Mouse (Mus musculus): ENCODE results near the gene Zcchc18. TPM values are rescaled to one million over a fixed set of nuclear protein-coding genes. Genes with fewer than 3 reads are reported as not detected.
A peak's percentile ranks its signal among the peaks of the same experiment; 100 is the strongest.
"Not testable (repeated sequence)": the region's sequence is repeated elsewhere in the genome, so short reads cannot be mapped to it uniquely, and the experiment has no call there.

The Zcchc18 gene
- 85.9 and 89.2 TPM in 2 replicates for polyA plus RNA-seq (2014; fragmentation: Nextera tagmentation; extraction: Ambion mirVana)

- ATAC-seq (ENCODE audit: low FRiP score) = peak; percentile 99
- Histone ChIP-seq H3K27ac (ENCODE audit: low read depth, low read length) (peak within 1 kb of the TSS; percentile 59; the same call in 1 of the 2 replicates), H3K36me3 (ENCODE audit: control insufficient read depth, insufficient read depth, low read length) (no peaks in the 10 kb centered on the region), H3K4me1 (ENCODE audit: control insufficient read depth, insufficient read depth, low read length) (peaks cover 3% of the 10 kb centered on the region), H3K4me3 (ENCODE audit: low read depth, low read length) (peak within 1 kb of the TSS; percentile 38), H3K9me3 (ENCODE audit: control insufficient read depth, low read length) (no peaks in the 10 kb centered on the region), H3K9ac (ENCODE audit: low read length) (peak within 1 kb of the TSS; percentile 59), H3K27me3 (ENCODE audit: control insufficient read depth, insufficient read depth, low read length) (no peaks in the 10 kb centered on the region), H3K4me2 (peak within 1 kb of the TSS; percentile 47)
- peak; percentile 93 for DNase-seq (ENCODE audit: low spot score, missing footprints)
- WGBS = 15% methylated on average over 26 of the region's 26 CpGs
Measured at GRCm38 (mm10) chrX:136992978-136993547, at the start of gene Zcchc18. TSS of gene Zcchc18 (plus strand) at chrX:136993155.

GRCm38 (mm10) chrX:136957583-136958279 is 35.2 kb upstream of the Zcchc18 start:
- Histone ChIP-seq H3K4me2 (peak overlapping the region; percentile 36), H3K4me3 (ENCODE audit: low read depth, low read length) (peak overlapping the region; percentile 23; the same call in 1 of the 2 replicates)
- H3K27ac ChIP-seq (ENCODE audit: low read depth, low read length); H3K9me3 ChIP-seq (ENCODE audit: control insufficient read depth, low read length); H3K27me3 ChIP-seq (ENCODE audit: control insufficient read depth, insufficient read depth, low read length); H3K4me1 ChIP-seq (ENCODE audit: control insufficient read depth, insufficient read depth, low read length); H3K9ac ChIP-seq (ENCODE audit: low read length); H3K36me3 ChIP-seq (ENCODE audit: control insufficient read depth, insufficient read depth, low read length): not testable (repeated sequence)
- WGBS = 24% methylated on average over 13 of the region's 13 CpGs
- DNase-seq (ENCODE audit: low spot score, missing footprints) (peak; percentile 87), ATAC-seq (ENCODE audit: low FRiP score) (peak; percentile 100)

- WGBS = 56% methylated on average over 5 of the region's 5 CpGs
- H3K27me3 ChIP-seq (ENCODE audit: control insufficient read depth, insufficient read depth, low read length); H3K27ac ChIP-seq (ENCODE audit: low read depth, low read length); H3K9ac ChIP-seq (ENCODE audit: low read length); H3K36me3 ChIP-seq (ENCODE audit: control insufficient read depth, insufficient read depth, low read length); H3K4me1 ChIP-seq (ENCODE audit: control insufficient read depth, insufficient read depth, low read length); H3K4me3 ChIP-seq (ENCODE audit: low read depth, low read length); DNase-seq (ENCODE audit: low spot score, missing footprints); H3K9me3 ChIP-seq (ENCODE audit: control insufficient read depth, low read length): not testable (repeated sequence)
- ATAC-seq (ENCODE audit: low FRiP score) = peak; percentile 49
- peak overlapping the region; percentile 36 for H3K4me2 ChIP-seq
Measured at GRCm38 (mm10) chrX:136958300-136958699, 34.7 kb upstream of the Zcchc18 start.

GRCm38 (mm10) chrX:136959688-136960087 is 33.3 kb upstream of the Zcchc18 start:
- Histone ChIP-seq H3K9me3 (ENCODE audit: control insufficient read depth, low read length) (no peaks in the 10 kb centered on the region), H3K4me2 (no peak overlapping the region), H3K27me3 (ENCODE audit: control insufficient read depth, insufficient read depth, low read length) (no peaks in the 10 kb centered on the region), H3K4me1 (ENCODE audit: control insufficient read depth, insufficient read depth, low read length) (no peaks in the 10 kb centered on the region), H3K9ac (ENCODE audit: low read length) (no peak overlapping the region), H3K36me3 (ENCODE audit: control insufficient read depth, insufficient read depth, low read length) (no peaks in the 10 kb centered on the region), H3K27ac (ENCODE audit: low read depth, low read length) (no peak overlapping the region), H3K4me3 (ENCODE audit: low read depth, low read length) (no peak overlapping the region)
- 25% methylated on average over 2 of the region's 2 CpGs for WGBS
- DNase-seq (ENCODE audit: low spot score, missing footprints) = no peak
- ATAC-seq (ENCODE audit: low FRiP score) = no peak

- WGBS = 83% methylated on average over 6 of the region's 6 CpGs
Measured at GRCm38 (mm10) chrX:136975397-136975796, 17.6 kb upstream of the Zcchc18 start, which contains the start of gene Tmsb15b2. TSS of gene Tmsb15b2 (minus strand) at chrX:136975497.

GRCm38 (mm10) chrX:136976424-136977084 is 16.4 kb upstream of the Zcchc18 start, which contains the start of the genes Tmsb15l and Tmsb15b1:
TSS of gene Tmsb15l (minus strand) at chrX:136976869.
TSS of gene Tmsb15b1 (minus strand) at chrX:136976874.
- 18% methylated on average over 15 of the region's 15 CpGs for WGBS
- H3K27me3 ChIP-seq (ENCODE audit: control insufficient read depth, insufficient read depth, low read length) = no peaks in the 10 kb centered on the region
- H3K4me1 ChIP-seq (ENCODE audit: control insufficient read depth, insufficient read depth, low read length) = no peaks in the 10 kb centered on the region
- peak; percentile 90 for DNase-seq (ENCODE audit: low spot score, missing footprints)
- H3K4me3 ChIP-seq (ENCODE audit: low read depth, low read length) = peak within 1 kb of the TSS; percentile 31
- no peak within 1 kb of the TSS for H3K27ac ChIP-seq (ENCODE audit: low read depth, low read length)
- H3K36me3 ChIP-seq (ENCODE audit: control insufficient read depth, insufficient read depth, low read length) = no peaks in the 10 kb centered on the region
- H3K9me3 ChIP-seq (ENCODE audit: control insufficient read depth, low read length) = no peaks in the 10 kb centered on the region
- peak within 1 kb of the TSS; percentile 48; the same call in 1 of the 2 replicates for H3K9ac ChIP-seq (ENCODE audit: low read length)
- ATAC-seq (ENCODE audit: low FRiP score) = peak; percentile 100
- H3K4me2 ChIP-seq = peak within 1 kb of the TSS; percentile 48

More at GRCm38 (mm10) chrX:136975397-136975796, 17.6 kb upstream of the Zcchc18 start, which contains the start of gene Tmsb15b2:
- H3K4me3 ChIP-seq (ENCODE audit: low read depth, low read length) = peak within 1 kb of the TSS; percentile 31
- H3K4me2 ChIP-seq = peak within 1 kb of the TSS; percentile 48
- H3K27ac ChIP-seq (ENCODE audit: low read depth, low read length); H3K4me1 ChIP-seq (ENCODE audit: control insufficient read depth, insufficient read depth, low read length); DNase-seq (ENCODE audit: low spot score, missing footprints); H3K27me3 ChIP-seq (ENCODE audit: control insufficient read depth, insufficient read depth, low read length); H3K9me3 ChIP-seq (ENCODE audit: control insufficient read depth, low read length); ATAC-seq (ENCODE audit: low FRiP score); H3K36me3 ChIP-seq (ENCODE audit: control insufficient read depth, insufficient read depth, low read length): not testable (repeated sequence)
- H3K9ac ChIP-seq (ENCODE audit: low read length) = peak within 1 kb of the TSS; percentile 48; the same call in 1 of the 2 replicates

- no peaks in the 10 kb centered on the region for H3K9me3 ChIP-seq (ENCODE audit: control insufficient read depth, low read length)
- H3K36me3 ChIP-seq (ENCODE audit: control insufficient read depth, insufficient read depth, low read length) = no peaks in the 10 kb centered on the region
- no peak overlapping the region for H3K9ac ChIP-seq (ENCODE audit: low read length)
- DNase-seq (ENCODE audit: low spot score, missing footprints) (no peak), ATAC-seq (ENCODE audit: low FRiP score) (no peak)
- H3K4me1 ChIP-seq (ENCODE audit: control insufficient read depth, insufficient read depth, low read length) = no peaks in the 10 kb centered on the region
- H3K27ac ChIP-seq (ENCODE audit: low read depth, low read length) = no peak overlapping the region
- H3K4me2 ChIP-seq = no peak overlapping the region
- no peak overlapping the region for H3K4me3 ChIP-seq (ENCODE audit: low read depth, low read length)
- H3K27me3 ChIP-seq (ENCODE audit: control insufficient read depth, insufficient read depth, low read length) = no peaks in the 10 kb centered on the region
Measured at GRCm38 (mm10) chrX:136978616-136979015, 14.3 kb upstream of the Zcchc18 start.

- Histone ChIP-seq H3K9me3 (ENCODE audit: control insufficient read depth, low read length) (no peaks in the 10 kb centered on the region), H3K4me3 (ENCODE audit: low read depth, low read length) (no peak overlapping the region), H3K27me3 (ENCODE audit: control insufficient read depth, insufficient read depth, low read length) (no peaks in the 10 kb centered on the region), H3K4me1 (ENCODE audit: control insufficient read depth, insufficient read depth, low read length) (no peaks in the 10 kb centered on the region), H3K4me2 (no peak overlapping the region), H3K9ac (ENCODE audit: low read length) (no peak overlapping the region), H3K27ac (ENCODE audit: low read depth, low read length) (no peak overlapping the region), H3K36me3 (ENCODE audit: control insufficient read depth, insufficient read depth, low read length) (no peaks in the 10 kb centered on the region)
- ATAC-seq (ENCODE audit: low FRiP score) (no peak), DNase-seq (ENCODE audit: low spot score, missing footprints) (no peak)
Measured at GRCm38 (mm10) chrX:136986039-136986438, 6.9 kb upstream of the Zcchc18 start.

GRCm38 (mm10) chrX:136991274-136991673 is 1.7 kb upstream of the Zcchc18 start:
- DNase-seq (ENCODE audit: low spot score, missing footprints) (no peak), ATAC-seq (ENCODE audit: low FRiP score) (no peak)
- Histone ChIP-seq H3K4me2 (no peak overlapping the region), H3K9me3 (ENCODE audit: control insufficient read depth, low read length) (no peaks in the 10 kb centered on the region), H3K36me3 (ENCODE audit: control insufficient read depth, insufficient read depth, low read length) (no peaks in the 10 kb centered on the region), H3K4me1 (ENCODE audit: control insufficient read depth, insufficient read depth, low read length) (peaks cover 3% of the 10 kb centered on the region), H3K27ac (ENCODE audit: low read depth, low read length) (no peak overlapping the region), H3K9ac (ENCODE audit: low read length) (no peak overlapping the region), H3K4me3 (ENCODE audit: low read depth, low read length) (no peak overlapping the region), H3K27me3 (ENCODE audit: control insufficient read depth, insufficient read depth, low read length) (no peaks in the 10 kb centered on the region)
- 44% methylated on average over 2 of the region's 2 CpGs for WGBS
